Mouse (Mus musculus) CD4-positive, CD25-positive, alpha-beta regulatory T cell, adult 4 months (primary cell): Measurements from ENCODE around the gene Gm6685. TPM values are rescaled to one million over a fixed set of nuclear protein-coding genes. Genes with fewer than 3 reads are reported as not detected.
"Not testable (repeated sequence)": the region's sequence is repeated elsewhere in the genome, so short reads cannot be mapped to it uniquely, and the experiment has no call there.

Source experiments
- ATAC-seq: one replicate; pipeline ENCODE4 v1.8.0; 2017
- polyA plus RNA-seq, 2 experiments: library from polyadenylated mRNA; unstranded; fragments of 100-300 nt; shearing (Covaris generic); gene quantifications; one replicate each; pipeline ENCODE4 v1.2.1; 2017

The Gm6685 gene
- polyA plus RNA-seq = not detected

GRCm38 (mm10) chr11:28339224-28340150, at the start of gene Gm6685:
Gene Gm6685 (minus strand): TSS chr11:28339867.
- not testable (repeated sequence) for ATAC-seq

- no peak for ATAC-seq
Observed at GRCm38 (mm10) chr11:28375891-28376290, 36.2 kb upstream of the Gm6685 start.

DNA sequence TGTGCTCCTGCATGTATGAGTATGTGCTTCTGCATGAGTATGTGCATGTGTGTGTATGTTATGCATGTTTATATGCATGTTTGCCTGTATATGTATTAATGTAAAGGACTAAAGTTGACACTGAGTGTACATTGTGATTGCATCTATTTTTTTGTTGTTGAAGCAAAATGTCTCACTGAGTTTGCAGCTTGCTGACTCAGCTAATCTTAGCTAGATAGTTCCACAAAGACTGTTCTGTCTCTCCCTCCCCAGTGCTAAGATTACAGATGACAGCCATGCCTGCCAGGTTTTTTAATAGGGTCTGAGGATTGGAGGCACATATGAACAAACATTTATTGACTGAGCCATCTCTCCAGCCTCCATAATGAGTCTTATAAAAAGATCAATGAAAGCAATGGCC, 35.0 kb upstream of the Gm6685 start:
- no peak for ATAC-seq

DNA sequence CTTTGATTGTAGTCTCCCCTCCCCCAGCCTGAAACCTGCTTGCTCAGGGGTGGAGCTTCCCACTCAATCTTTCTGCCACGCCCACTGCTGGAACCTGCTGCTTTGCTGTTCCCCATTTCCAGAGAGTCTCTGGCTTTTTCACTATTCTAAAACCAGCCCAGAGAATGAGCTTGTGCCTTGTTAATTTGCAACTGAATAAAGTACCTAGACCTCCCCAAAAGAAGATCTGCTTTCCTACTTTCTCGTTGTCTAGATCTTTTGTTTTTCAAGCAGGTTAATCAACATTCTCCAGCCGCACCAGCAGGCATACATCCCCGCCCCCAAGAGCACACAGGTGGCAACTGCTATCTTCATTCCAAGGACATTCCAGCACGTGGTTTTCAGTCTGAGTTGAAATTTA, 31.7 kb upstream of the Gm6685 start:
- ATAC-seq = not testable (repeated sequence)

- no peak for ATAC-seq
Observed at GRCm38 (mm10) chr11:28365929-28366244, 26.2 kb upstream of the Gm6685 start.

GRCm38 (mm10) chr11:28365209-28365928, 25.7 kb upstream of the Gm6685 start:
- ATAC-seq = no peak

- ATAC-seq = no peak
Observed at GRCm38 (mm10) chr11:28343465-28343864, 3.8 kb upstream of the Gm6685 start.

DNA sequence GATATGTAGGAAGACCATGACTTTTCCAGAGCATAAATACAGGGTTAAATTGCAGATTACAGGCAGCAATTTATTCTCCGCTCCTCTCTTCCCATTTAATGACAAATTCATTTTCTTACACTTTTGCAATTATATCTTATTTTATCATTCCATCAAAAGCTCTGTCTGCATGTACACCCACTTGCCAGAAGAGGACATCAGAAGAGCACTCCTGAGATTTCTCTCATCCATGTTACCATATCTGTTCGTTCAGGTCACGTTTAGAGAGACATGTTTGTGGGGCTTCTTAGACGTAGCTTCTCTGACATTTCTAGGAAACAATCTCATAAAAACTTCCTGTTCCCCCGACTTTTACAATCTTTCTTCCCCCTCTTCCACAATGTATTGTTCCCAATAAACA, 2.2 kb upstream of the Gm6685 start:
- ATAC-seq = no peak

DNA sequence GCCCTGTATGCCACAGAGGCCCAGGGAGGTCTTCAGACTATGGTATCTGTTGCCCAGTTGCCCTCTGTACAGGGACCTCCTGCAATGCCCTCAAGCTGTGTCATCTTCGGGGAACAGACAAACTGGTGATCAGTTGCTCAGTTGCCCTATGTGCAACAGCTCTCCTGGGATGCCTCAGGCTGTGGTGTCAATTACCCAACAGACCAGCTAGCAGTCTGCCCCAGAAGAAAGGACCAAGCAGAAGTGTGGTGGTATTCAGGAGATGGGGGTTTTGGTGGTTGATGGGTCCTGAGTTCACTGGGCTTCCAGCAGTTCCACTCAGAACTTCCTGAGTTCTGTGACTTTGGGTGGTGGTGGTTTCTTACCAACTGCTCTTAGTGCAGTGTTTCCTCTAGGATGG, 11.8 kb downstream of the Gm6685 start:
- ATAC-seq = no peak

DNA sequence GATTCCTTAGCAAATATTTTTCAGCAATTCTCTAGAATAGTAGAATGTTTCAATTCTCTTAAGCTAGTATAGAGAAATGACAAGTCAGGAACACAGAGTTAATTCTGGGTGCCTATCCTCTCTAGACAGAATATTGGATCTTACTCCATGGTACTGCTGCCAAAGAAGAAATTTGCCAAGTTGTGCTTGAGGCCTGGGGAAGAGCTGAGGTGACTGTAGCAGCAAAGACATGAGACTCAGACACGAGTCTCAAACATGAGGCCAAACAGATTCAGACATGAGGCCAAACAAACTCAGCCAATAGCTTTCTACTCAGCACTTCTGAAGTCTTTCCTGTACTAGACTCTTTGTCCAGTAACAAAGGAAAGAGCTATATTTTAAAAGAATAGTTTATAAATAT, 26.3 kb downstream of the Gm6685 start:
- no peak for ATAC-seq

GRCm38 (mm10) chr11:28307723-28308122, 31.9 kb downstream of the Gm6685 start:
- ATAC-seq = no peak

- ATAC-seq = no peak
Observed at GRCm38 (mm10) chr11:28290440-28290839, 49.2 kb downstream of the Gm6685 start.

Other genes with a start within 250 kb of the Gm6685 start
- not detected for gene Ccdc85a, start 244.5 kb upstream of the Gm6685 start, polyA plus RNA-seq